Mouse (Mus musculus): ENCODE measurements around the gene Gm49425. TPM values are rescaled to one million over a fixed set of nuclear protein-coding genes. Genes with fewer than 3 reads are reported as not detected.
A peak's percentile ranks its signal among the peaks of the same experiment; 100 is the strongest.

Gm49425 gene
- polyA plus RNA-seq, 1 experiment, result not detected

- Histone ChIP-seq H3K4me3 (ENCODE audit: low read depth, low read length) (peak overlapping the region; percentile 39), H3K27me3 (ENCODE audit: control insufficient read depth, insufficient read depth, low read length) (0 out of 2 replicates have a peak, but pooled peaks cover 2% of the 10 kb centered on the region), H3K4me1 (ENCODE audit: control insufficient read depth, insufficient read depth, insufficient read length, low read length) (peaks cover 4% of the 10 kb centered on the region), H3K27ac (ENCODE audit: insufficient read depth, low read depth, low read length) (no peak overlapping the region), H3K36me3 (ENCODE audit: control insufficient read depth, insufficient read depth, low read length) (no peaks in the 10 kb centered on the region)
- no peak for TF ChIP-seq POLR2A (IDR thresholded peaks at IDR 0.05; ENCODE audit: low read depth, low read length)
- no peak for TF ChIP-seq CTCF (IDR thresholded peaks at IDR 0.05; ENCODE audit: extremely low read depth, insufficient read length, insufficient replicate concordance, low read depth, low read length)
- WGBS, result 3% methylated on average over 31 of the region's 31 CpGs
Observed at GRCm38 (mm10) chr15:101479007-101479665, 37.9 kb downstream of the Gm49425 start.

- Histone ChIP-seq H3K27me3 (ENCODE audit: control insufficient read depth, insufficient read depth, low read length) (no peaks in the 10 kb centered on the region), H3K36me3 (ENCODE audit: control insufficient read depth, insufficient read depth, low read length) (no peaks in the 10 kb centered on the region), H3K4me3 (ENCODE audit: low read depth, low read length) (no peak within 1 kb of the TSS), H3K27ac (ENCODE audit: insufficient read depth, low read depth, low read length) (no peak within 1 kb of the TSS), H3K4me1 (ENCODE audit: control insufficient read depth, insufficient read depth, insufficient read length, low read length) (no peaks in the 10 kb centered on the region)
- 16% methylated on average over 10 of the region's 10 CpGs for WGBS
- TF ChIP-seq POLR2A (IDR thresholded peaks at IDR 0.05; ENCODE audit: low read depth, low read length) (no peak), CTCF (IDR thresholded peaks at IDR 0.05; ENCODE audit: extremely low read depth, insufficient read length, insufficient replicate concordance, low read depth, low read length) (no peak)
Observed at GRCm38 (mm10) chr15:101472952-101473528, 44.0 kb downstream of the Gm49425 start, which contains the start of gene Krt86. Gene Krt86, plus strand, starts transcription at chr15:101473478.

GRCm38 (mm10) chr15:101469093-101469492 lies 48.0 kb downstream of the Gm49425 start:
- H3K4me1 ChIP-seq (ENCODE audit: control insufficient read depth, insufficient read depth, insufficient read length, low read length), result no peaks in the 10 kb centered on the region
- no peaks in the 10 kb centered on the region for H3K36me3 ChIP-seq (ENCODE audit: control insufficient read depth, insufficient read depth, low read length)
- H3K27ac ChIP-seq (ENCODE audit: insufficient read depth, low read depth, low read length), result no peak overlapping the region
- WGBS, result 64% methylated on average over 4 of the region's 4 CpGs
- H3K4me3 ChIP-seq (ENCODE audit: low read depth, low read length), result no peak overlapping the region
- TF ChIP-seq CTCF (IDR thresholded peaks at IDR 0.05; ENCODE audit: extremely low read depth, insufficient read length, insufficient replicate concordance, low read depth, low read length) (no peak), POLR2A (IDR thresholded peaks at IDR 0.05; ENCODE audit: low read depth, low read length) (no peak)
- no peaks in the 10 kb centered on the region for H3K27me3 ChIP-seq (ENCODE audit: control insufficient read depth, insufficient read depth, low read length)

Other genes starting within 250 kb of the Gm49425 start
- gene Atg101, start 233.0 kb downstream of the Gm49425 start, polyA plus RNA-seq (2012; rRNA removed), result 13.7 and 38.4 TPM in 2 replicates
- 0.14 and 0.24 TPM in 2 replicates for gene 6030408B16Rik, start 224.0 kb downstream of the Gm49425 start, polyA plus RNA-seq (2012; rRNA removed)
- 0.61 and 2.5 TPM in 2 replicates for gene Krt80, start 147.1 kb downstream of the Gm49425 start, polyA plus RNA-seq (2012; rRNA removed)
- gene Krt7, start 106.2 kb downstream of the Gm49425 start, polyA plus RNA-seq (2012; rRNA removed), result 35.1 and 43.1 TPM in 2 replicates
- 0.29 and 0.30 TPM in 2 replicates for gene Krt87, start 78.5 kb downstream of the Gm49425 start, polyA plus RNA-seq (2012; rRNA removed)
- not detected in 2 replicates for gene Krt88, start 69.5 kb downstream of the Gm49425 start, polyA plus RNA-seq (2012; rRNA removed)
- not detected in 2 replicates for gene Krt81, start 53.5 kb downstream of the Gm49425 start, polyA plus RNA-seq (2012; rRNA removed)
- not detected in 2 replicates for gene Krt86, start 43.8 kb downstream of the Gm49425 start, polyA plus RNA-seq (2012; rRNA removed)
- gene Krt83, start 25.7 kb downstream of the Gm49425 start, polyA plus RNA-seq (2012; rRNA removed), result 0.08 and 0.48 TPM in 2 replicates
- gene Krt84, start 15.6 kb upstream of the Gm49425 start, polyA plus RNA-seq (2012; rRNA removed), result 0.27 TPM in 1 of 2 replicates, not detected in the other
- not detected in 2 replicates for gene Krt82, start 33.4 kb upstream of the Gm49425 start, polyA plus RNA-seq (2012; rRNA removed)
- 0.05 TPM in 1 of 2 replicates, not detected in the other for gene Krt90, start 45.7 kb upstream of the Gm49425 start, polyA plus RNA-seq (2012; rRNA removed)
- gene Krt75, start 56.6 kb upstream of the Gm49425 start, polyA plus RNA-seq (2012; rRNA removed), result not detected in 2 replicates
- gene Gm5414, start 110.9 kb upstream of the Gm49425 start, polyA plus RNA-seq (2012; rRNA removed), result not detected in 2 replicates
- not detected in 2 replicates for gene Gm5478, start 130.1 kb upstream of the Gm49425 start, polyA plus RNA-seq (2012; rRNA removed)
- 0.08 TPM in 1 of 2 replicates, not detected in the other for gene Krt6b, start 163.0 kb upstream of the Gm49425 start, polyA plus RNA-seq (2012; rRNA removed)
- not detected in 2 replicates for gene Krt6a, start 177.0 kb upstream of the Gm49425 start, polyA plus RNA-seq (2012; rRNA removed)
- 0.15 and 0.43 TPM in 2 replicates for gene Krt5, start 195.6 kb upstream of the Gm49425 start, polyA plus RNA-seq (2012; rRNA removed)
- not detected in 2 replicates for gene Krt71, start 225.8 kb upstream of the Gm49425 start, polyA plus RNA-seq (2012; rRNA removed)